Mouse (Mus musculus): ENCODE measurements around the gene Rassf2.

Rassf2 gene

GRCm38 (mm10) chr2:132035470-132035835, 5.4 kb upstream of the Rassf2 start:
- in situ Hi-C loops (cut with MboI, MseI) = no loop called here

GRCm38 (mm10) chr2:132034590-132035469, 4.8 kb upstream of the Rassf2 start:
- in situ Hi-C loops (cut with MboI, MseI) = no loop called here

DNA sequence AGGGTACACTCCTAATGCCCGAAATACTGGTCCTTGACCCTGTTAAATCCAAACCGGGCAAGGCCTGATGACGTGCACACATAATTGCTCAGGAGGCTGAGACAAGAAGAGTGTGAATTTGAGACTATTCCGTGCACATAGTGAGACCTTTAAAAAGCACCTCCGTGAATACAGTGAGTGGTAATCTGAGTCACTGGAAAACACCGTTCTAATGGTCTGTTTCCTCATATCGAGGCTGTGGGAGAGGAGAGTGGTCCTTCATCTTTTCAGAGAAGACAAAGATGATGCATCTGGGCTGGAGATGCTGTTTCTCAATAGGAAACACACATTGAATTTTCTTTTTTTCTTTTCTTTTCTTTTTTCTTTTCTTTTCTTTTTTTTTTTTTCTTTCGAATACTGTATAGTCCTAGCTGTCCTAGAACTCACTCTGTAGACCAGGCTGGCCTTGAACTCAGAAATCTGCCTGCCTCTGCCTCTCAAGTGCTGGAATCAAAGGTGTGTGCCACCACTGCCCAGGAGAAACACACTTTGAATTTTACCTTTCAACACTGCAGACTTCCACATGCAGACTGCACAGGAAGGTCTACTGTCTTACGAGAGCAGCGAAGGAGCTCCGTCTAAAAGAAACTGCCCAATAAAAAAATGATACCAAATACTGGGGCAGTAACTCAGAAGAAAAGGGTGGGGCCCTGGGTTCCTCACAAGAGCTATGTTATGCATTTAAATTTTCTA, 1.5 kb upstream of the Rassf2 start:
- in situ Hi-C loops (cut with MboI, MseI) = no loop called here

GRCm38 (mm10) chr2:132030418-132031363, 633 bp upstream of the Rassf2 start:
- in situ Hi-C loops (cut with MboI, MseI) = no loop called here

DNA sequence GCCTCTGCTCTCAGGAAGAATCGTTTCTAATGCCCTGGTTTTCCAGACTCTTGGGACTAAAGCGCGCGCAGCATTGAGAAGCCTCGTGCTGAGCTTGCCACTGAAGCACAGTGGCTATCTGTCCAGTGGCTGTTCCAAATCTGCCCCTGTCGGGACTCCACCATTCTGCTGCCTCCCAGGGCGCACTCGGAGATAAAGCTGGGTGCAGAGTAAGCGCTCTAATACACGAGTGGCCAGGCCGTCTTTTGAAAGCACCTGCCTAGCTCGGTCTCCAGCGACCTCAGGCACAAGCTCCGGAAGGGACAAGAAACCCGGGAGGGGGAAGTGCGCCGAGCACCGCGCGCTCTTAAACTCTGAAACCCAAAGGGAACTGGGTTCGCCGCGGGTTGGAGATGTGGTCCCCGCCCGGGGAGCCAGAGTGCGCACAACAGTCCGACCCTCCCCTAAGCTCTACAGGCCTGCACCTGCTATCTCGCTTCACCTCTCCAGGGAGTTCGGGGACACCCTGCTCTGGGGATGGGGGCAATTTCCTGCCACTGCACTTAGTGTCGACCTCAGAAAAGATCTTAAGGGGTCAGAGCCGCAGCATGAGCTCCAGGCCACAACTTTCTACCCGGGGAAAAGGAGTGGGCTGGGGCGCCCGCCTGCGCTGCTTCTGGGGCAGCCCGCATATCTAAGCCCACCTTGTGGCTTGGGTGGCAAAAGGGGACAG, 1.0 kb downstream of the Rassf2 start:
- in situ Hi-C loops (cut with MboI, MseI) = no loop called here

DNA sequence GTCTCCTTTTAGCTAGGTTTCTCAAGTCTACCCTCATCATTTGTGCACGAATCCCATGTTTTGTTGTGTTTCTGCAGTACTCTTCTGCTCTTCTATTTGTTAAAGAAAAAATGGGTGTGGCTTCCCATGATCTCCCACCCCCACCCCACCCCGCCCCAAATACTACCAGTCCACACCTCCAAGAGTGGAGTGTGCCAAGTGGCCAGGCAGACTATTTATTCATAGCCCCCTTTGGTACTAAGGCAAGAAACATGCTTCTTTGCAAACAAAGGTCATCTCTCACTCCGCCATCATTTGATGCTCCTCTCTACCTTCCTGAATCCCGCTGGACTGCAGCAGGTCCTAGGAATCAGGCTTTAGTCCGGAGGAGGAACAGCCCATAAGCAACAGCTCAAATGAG, 2.0 kb downstream of the Rassf2 start:
- in situ Hi-C loops (cut with MboI, MseI) = no loop called here

DNA sequence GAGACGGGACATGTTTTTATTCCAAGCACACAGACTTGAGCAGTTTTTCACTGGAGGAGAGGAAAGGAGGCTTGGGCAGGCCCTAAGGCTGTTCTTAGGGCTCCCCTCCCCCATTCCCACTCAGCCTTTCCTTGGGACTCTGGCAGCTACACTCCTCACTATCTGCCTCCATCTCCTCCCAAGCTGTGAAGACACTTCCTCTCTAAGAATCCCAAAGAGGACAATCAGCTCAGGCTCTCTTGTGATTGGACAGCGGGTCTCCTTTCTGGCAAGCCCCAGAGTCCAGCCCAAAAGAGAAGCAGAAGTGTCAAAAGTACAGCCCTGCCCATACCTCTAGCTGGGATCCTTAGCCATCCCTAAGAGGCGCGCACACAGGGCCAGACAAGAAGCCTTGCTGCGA, 2.7 kb downstream of the Rassf2 start:
- in situ Hi-C loops (cut with MboI, MseI) = no loop called here

GRCm38 (mm10) chr2:132024028-132024427, 6.0 kb downstream of the Rassf2 start:
- in situ Hi-C loops (cut with MboI, MseI) = no loop called here

DNA sequence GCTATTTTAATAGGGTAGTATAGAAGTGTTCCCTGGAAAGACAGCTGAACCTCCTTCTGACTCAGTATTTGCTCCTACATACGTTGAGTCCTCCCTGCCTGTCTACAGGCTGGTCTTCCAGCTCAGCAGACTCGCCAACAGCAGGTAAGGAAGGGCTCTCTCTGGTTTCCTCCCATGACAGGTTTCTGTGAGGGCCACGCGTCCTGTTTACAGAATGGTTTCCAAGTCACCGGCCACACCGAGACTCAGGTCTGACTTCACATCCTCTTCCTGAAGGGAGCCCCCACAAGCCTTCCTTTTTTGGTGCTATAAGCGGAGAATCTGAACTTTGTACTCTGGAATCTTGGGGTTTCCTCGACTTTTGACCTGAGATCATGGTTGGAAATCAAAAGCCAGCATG, 7.4 kb downstream of the Rassf2 start:
- in situ Hi-C loops (cut with MboI, MseI) = no loop called here

DNA sequence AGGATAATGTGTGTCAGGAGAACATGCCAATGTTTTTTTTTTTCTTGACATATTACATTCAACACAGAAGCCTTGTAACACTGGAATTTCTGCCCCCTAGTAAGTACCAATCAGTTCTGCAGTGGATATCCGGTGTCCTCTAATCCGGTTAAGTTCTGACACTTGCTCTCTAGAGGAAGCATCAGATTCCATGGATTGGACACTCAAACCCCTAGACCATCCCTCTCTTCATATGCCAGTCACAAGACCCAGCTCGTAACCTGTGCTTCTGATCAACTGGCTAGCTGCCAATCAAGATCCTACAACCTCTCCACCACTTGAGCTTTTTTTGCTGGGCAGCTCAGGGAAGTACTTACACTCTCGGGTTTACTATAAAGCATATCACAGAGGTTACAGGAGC, 8.4 kb downstream of the Rassf2 start:
- in situ Hi-C loops (cut with MboI, MseI) = no loop called here

GRCm38 (mm10) chr2:132020991-132021541, 9.0 kb downstream of the Rassf2 start:
- in situ Hi-C loops (cut with MboI, MseI) = no loop called here

- in situ Hi-C loops (cut with MboI, MseI) = no loop called here
Measured at GRCm38 (mm10) chr2:132020420-132020819, 9.6 kb downstream of the Rassf2 start.

DNA sequence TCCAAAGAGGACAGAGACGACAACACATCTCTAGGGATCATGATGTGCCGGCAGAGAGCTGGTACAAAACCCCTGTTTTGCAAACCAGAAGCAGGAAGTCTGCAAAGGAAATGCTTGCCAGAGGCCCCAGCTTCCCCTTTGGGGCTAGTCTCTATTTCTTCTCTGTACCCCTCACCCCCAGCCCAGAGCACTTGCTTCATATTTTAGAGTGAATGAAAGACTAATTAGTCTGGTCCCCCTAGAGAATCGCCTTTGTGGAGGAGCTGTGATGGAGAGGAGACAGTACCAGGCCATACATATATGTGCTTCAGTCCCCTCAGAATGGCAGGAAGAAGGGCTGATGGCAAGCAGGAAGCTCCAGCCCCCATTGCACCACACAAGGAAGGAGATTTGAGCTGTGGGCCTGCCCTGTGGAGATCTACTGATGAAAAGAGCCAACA, 10.7 kb downstream of the Rassf2 start:
- in situ Hi-C loops (cut with MboI, MseI) = no loop called here

DNA sequence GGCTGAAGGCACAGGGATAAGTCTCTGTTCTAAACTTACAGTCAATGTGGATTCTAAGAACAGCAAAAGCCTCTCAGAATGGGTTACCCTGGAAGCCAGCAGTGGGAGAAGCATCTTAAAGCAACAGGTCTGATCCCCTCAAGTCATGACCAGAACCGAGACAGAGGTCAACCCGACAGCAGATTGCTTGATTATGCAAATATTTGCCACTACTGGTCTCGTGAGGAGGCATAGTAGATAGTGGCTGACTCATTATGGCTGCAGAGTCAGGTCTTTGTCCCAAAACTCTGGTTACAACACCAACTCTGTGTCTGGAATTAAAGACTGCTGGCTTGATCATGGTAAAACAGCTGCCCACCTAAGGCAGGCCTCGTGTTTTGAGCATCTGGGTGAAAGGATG, 11.9 kb downstream of the Rassf2 start:
- in situ Hi-C loops (cut with MboI, MseI) = no loop called here

- in situ Hi-C loops (cut with MboI, MseI) = no loop called here
Measured at GRCm38 (mm10) chr2:132017611-132018010, 12.4 kb downstream of the Rassf2 start.

- in situ Hi-C loops (cut with MboI, MseI) = no loop called here
Measured at GRCm38 (mm10) chr2:132016034-132016433, 14.0 kb downstream of the Rassf2 start.

DNA sequence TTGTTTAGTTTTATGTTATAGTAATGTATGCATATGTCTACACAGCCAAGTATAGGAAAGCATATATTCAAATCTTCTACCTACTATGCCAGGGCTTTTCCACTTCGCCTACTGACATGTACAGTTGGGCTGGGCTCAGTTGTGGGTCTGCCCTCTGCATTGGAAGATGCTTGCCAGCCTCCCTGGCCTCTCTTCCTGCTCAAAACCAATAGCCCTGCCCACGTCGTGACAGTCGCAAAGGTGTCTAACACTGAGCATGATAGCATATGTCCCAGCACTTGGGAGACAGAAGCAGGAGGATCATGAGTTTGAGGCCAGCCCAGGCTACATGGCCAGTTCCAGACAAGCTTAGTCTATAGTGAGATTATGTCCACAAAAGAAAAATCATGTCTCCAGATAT, 16.9 kb downstream of the Rassf2 start:
- in situ Hi-C loops (cut with MboI, MseI) = no loop called here

DNA sequence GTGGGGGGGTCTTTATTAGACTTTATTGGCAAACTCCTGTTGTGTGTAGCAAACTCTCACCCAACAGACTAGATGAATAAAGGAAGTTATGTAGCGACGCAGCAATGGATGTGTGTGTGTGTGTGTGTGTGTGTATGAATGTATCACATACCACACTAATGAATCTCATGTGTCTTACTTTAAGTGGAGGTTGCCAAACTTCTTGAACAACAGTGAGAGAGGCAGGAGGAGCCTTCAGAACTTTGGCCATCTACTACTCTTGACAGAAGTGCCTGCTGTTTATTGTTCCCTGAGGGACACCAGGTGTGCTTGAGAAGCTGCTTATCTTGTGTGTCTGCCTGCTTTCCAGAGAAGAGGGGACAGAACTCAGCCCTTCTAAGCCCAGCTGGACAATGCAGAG, 19.3 kb downstream of the Rassf2 start:
- in situ Hi-C loops (cut with MboI, MseI) = no loop called here

DNA sequence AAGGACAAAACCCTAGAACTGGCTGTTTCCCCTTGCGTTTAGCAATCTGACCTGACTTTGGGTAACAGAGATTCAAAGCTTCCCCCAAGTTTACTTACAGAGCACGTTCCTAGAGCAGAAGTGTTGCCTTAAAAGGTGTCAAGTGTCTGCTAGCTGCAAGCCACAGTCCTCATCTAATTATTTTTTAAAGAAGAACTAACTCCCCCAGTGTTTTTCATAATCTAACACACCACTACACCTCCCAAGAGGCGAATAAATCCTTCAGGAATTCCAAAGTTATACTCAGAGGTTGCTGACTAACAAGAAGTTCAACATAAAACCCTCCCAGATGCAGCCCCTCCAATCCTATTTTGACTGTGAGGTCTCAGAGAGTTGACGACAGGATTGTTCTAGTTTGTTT, 21.9 kb downstream of the Rassf2 start:
- in situ Hi-C loops (cut with MboI, MseI) = no loop called here

DNA sequence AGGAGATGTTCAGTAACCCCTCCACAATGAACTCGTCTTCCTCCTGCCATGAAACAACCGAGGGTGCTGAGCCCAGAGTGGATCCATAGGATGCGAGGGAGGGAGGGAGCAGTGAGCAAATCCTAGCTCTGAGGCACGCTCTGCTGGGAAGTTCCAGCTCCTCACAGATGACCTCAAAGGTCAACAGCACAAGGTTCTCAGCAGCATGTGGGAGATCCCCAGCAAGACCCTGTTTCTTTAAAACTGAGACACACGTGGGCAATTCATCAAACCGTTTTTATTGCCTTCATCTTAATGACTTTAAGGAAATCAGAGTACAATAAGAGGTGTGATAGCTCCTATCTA, 22.6 kb downstream of the Rassf2 start:
- in situ Hi-C loops (cut with MboI, MseI) = no loop called here
